Mouse (Mus musculus) limb, embryonic 12.5 days (tissue): ENCODE measurements around the gene Hoxa11. TPM values are rescaled to one million over a fixed set of nuclear protein-coding genes. Genes with fewer than 3 reads are reported as not detected.

ENCODE experiments used
- ATAC-seq: fragments of 200-750 bp; cut with Nextera tagmentation; 2 replicates; pipeline ENCODE4 v1.8.0; 2017; ENCODE audit warnings: low read depth, moderate TSS enrichment; ENCODE audit not compliant: insufficient number of reproducible peaks, insufficient read depth, low FRiP score, low TSS enrichment
- H3K27ac ChIP-seq: fragments of 300-500 bp; sonication (generic); 2 replicates; pipeline ENCODE4 v1.5.1; 2016; ENCODE audit warnings: mild to moderate bottlenecking, moderate library complexity
- H3K27me3 ChIP-seq: fragments of 300-500 bp; sonication (generic); 2 replicates; pipeline ENCODE4 v1.6.1; 2016; ENCODE audit warnings: mild to moderate bottlenecking, moderate library complexity
- H3K36me3 ChIP-seq: fragments of 300-500 bp; sonication (generic); 2 replicates; pipeline ENCODE4 v1.6.1; 2016; ENCODE audit warnings: mild to moderate bottlenecking, moderate library complexity
- H3K4me1 ChIP-seq: fragments of 300-500 bp; sonication (generic); replicated peaks from 2 replicates; pipeline ENCODE4 v1.6.1; 2016
- H3K4me2 ChIP-seq: fragments of 300-500 bp; sonication (generic); 2 replicates; pipeline ENCODE4 v1.6.1; 2016; ENCODE audit warnings: mild to moderate bottlenecking, moderate library complexity
- H3K4me3 ChIP-seq: fragments of 300-500 bp; sonication (generic); replicated peaks from 2 replicates; pipeline ENCODE4 v1.5.1; 2016; ENCODE audit warnings: mild to moderate bottlenecking
- H3K9ac ChIP-seq: fragments of 300-500 bp; sonication (generic); replicated peaks from 2 replicates; pipeline ENCODE4 v1.6.1; 2016; ENCODE audit warnings: mild to moderate bottlenecking, moderate library complexity
- H3K9me3 ChIP-seq: fragments of 300-500 bp; sonication (generic); 2 replicates; pipeline ENCODE4 v1.6.1; 2016; ENCODE audit warnings: mild to moderate bottlenecking, moderate library complexity
- WGBS: fragments of 180-500 bp; shearing (Covaris S2); methylation state at CpG from one replicate; pipeline ENCODE4 v1.1.7; 2016; 5-methylcytosine and 5-hydroxymethylcytosine counted together
- microRNA counts: library from miRNA; unstranded; fragments of <30 nt; microRNA quantifications from one replicate; lab custom pipeline; 2017
- microRNA-seq: library from miRNA; unstranded; fragments of <30 nt; microRNA quantifications from one replicate; pipeline ENCODE4, GENCODE M21; 2017
- polyA plus RNA-seq: library from polyadenylated mRNA; unstranded; fragments of >200 nt; fragmentation: Nextera tagmentation; extraction: Ambion mirVana; gene quantifications from 2 replicates; pipeline ENCODE4 v1.2.1, GENCODE M21; 2016

Hoxa11 gene
- polyA plus RNA-seq, 1 experiment from 2014 or later: 96.8 TPM

- H3K27me3 ChIP-seq: peaks cover 30% of the 10 kb centered on the region
- H3K4me2 ChIP-seq: peak overlapping the region; percentile 96
- peak overlapping the region; percentile 50 for H3K4me3 ChIP-seq
- H3K4me1 ChIP-seq: peaks cover 76% of the 10 kb centered on the region
- no peak for ATAC-seq
- no peak overlapping the region for H3K27ac ChIP-seq
- 17% methylated on average over 22 of the region's 22 CpGs for WGBS
- H3K9ac ChIP-seq: peak overlapping the region; percentile 80
- no peaks in the 10 kb centered on the region for H3K9me3 ChIP-seq
- peaks cover 48% of the 10 kb centered on the region for H3K36me3 ChIP-seq
Measured at GRCm38 (mm10) chr6:52202362-52203120, 43.1 kb downstream of the Hoxa11 start.

GRCm38 (mm10) chr6:52201269-52201668 is 44.3 kb downstream of the Hoxa11 start:
- no peaks in the 10 kb centered on the region for H3K9me3 ChIP-seq
- no peak overlapping the region for H3K4me3 ChIP-seq
- peaks cover 46% of the 10 kb centered on the region for H3K36me3 ChIP-seq
- H3K27me3 ChIP-seq: peaks cover 30% of the 10 kb centered on the region
- 38% methylated on average over 1 of the region's 1 CpGs for WGBS
- H3K4me1 ChIP-seq: peaks cover 66% of the 10 kb centered on the region
- H3K27ac ChIP-seq: peak overlapping the region; percentile 29; the same call in 1 of the 2 replicates
- no peak for ATAC-seq
- 0 out of 2 replicates have a peak overlapping the region, but pooled peaks have one; percentile 31 for H3K9ac ChIP-seq
- H3K4me2 ChIP-seq: no peak overlapping the region

- H3K4me3 ChIP-seq: 0 out of 2 replicates have a peak overlapping the region, but pooled peaks have one; percentile 12
- peaks cover 32% of the 10 kb centered on the region for H3K27me3 ChIP-seq
- H3K4me2 ChIP-seq: peak overlapping the region; percentile 32
- no peak overlapping the region for H3K9ac ChIP-seq
- no peak for ATAC-seq
- no peak overlapping the region for H3K27ac ChIP-seq
- 9% methylated on average over 10 of the region's 10 CpGs for WGBS
- H3K4me1 ChIP-seq: peaks cover 62% of the 10 kb centered on the region
- H3K9me3 ChIP-seq: no peaks in the 10 kb centered on the region
- H3K36me3 ChIP-seq: peaks cover 45% of the 10 kb centered on the region
Measured at GRCm38 (mm10) chr6:52200751-52201250, 44.8 kb downstream of the Hoxa11 start.

GRCm38 (mm10) chr6:52200073-52200750 is 45.4 kb downstream of the Hoxa11 start:
- Histone ChIP-seq H3K4me3 (peak overlapping the region; percentile 12), H3K27ac (0 out of 2 replicates have a peak overlapping the region, but pooled peaks have one; percentile 19), H3K27me3 (peaks cover 30% of the 10 kb centered on the region), H3K4me2 (peak overlapping the region; percentile 32), H3K36me3 (peaks cover 39% of the 10 kb centered on the region), H3K9me3 (no peaks in the 10 kb centered on the region), H3K4me1 (peaks cover 56% of the 10 kb centered on the region), H3K9ac (no peak overlapping the region)
- ATAC-seq: no peak
- WGBS: 9% methylated on average over 30 of the region's 30 CpGs

- H3K36me3 ChIP-seq: peaks cover 20% of the 10 kb centered on the region
- H3K4me2 ChIP-seq: no peak overlapping the region
- peaks cover 33% of the 10 kb centered on the region for H3K4me1 ChIP-seq
- H3K4me3 ChIP-seq: no peak overlapping the region
- H3K9me3 ChIP-seq: no peaks in the 10 kb centered on the region
- 15% methylated on average over 10 of the region's 10 CpGs for WGBS
- H3K27ac ChIP-seq: no peak overlapping the region
- no peak overlapping the region for H3K9ac ChIP-seq
- ATAC-seq: no peak
- H3K27me3 ChIP-seq: peaks cover 47% of the 10 kb centered on the region
Measured at GRCm38 (mm10) chr6:52197271-52197670, 48.3 kb downstream of the Hoxa11 start.

GRCm38 (mm10) chr6:52196811-52197210 is 48.8 kb downstream of the Hoxa11 start:
- WGBS: 41% methylated on average over 9 of the region's 9 CpGs
- H3K36me3 ChIP-seq: peaks cover 18% of the 10 kb centered on the region
- H3K9me3 ChIP-seq: no peaks in the 10 kb centered on the region
- no peak overlapping the region for H3K27ac ChIP-seq
- peaks cover 47% of the 10 kb centered on the region for H3K27me3 ChIP-seq
- no peak overlapping the region for H3K9ac ChIP-seq
- no peak overlapping the region for H3K4me2 ChIP-seq
- no peak overlapping the region for H3K4me3 ChIP-seq
- H3K4me1 ChIP-seq: peaks cover 34% of the 10 kb centered on the region
- no peak for ATAC-seq

- H3K4me2 ChIP-seq: no peak overlapping the region
- H3K4me1 ChIP-seq: peaks cover 33% of the 10 kb centered on the region
- peaks cover 7% of the 10 kb centered on the region for H3K36me3 ChIP-seq
- no peak overlapping the region for H3K4me3 ChIP-seq
- no peaks in the 10 kb centered on the region for H3K9me3 ChIP-seq
- ATAC-seq: no peak
- no peak overlapping the region for H3K9ac ChIP-seq
- H3K27me3 ChIP-seq: peaks cover 55% of the 10 kb centered on the region
- 27% methylated on average over 10 of the region's 10 CpGs for WGBS
- no peak overlapping the region for H3K27ac ChIP-seq
Measured at GRCm38 (mm10) chr6:52194690-52195089, 50.9 kb downstream of the Hoxa11 start.

MicroRNAs within 50 kb of the gene (microRNA counts, 519-probe panel; counts per million panel counts)
- microRNA mmu-miR-196b (lab: Ali Mortazavi, UCI): 8,534 counts per million, percentile 94 among the panel's probes with 10 or more counts

Small RNA genes within 50 kb of the gene (microRNA-seq; reads per million reads assigned to microRNA genes)
- 98,320 reads per million, percentile 100 among the genes with 10 or more reads in this experiment for gene Mir196b

Other genes starting within 250 kb of the Hoxa11 start
- gene Skap2, start 233.3 kb downstream of the Hoxa11 start, polyA plus RNA-seq: 14.4 and 14.6 TPM in 2 replicates
- 0.58 and 0.70 TPM in 2 replicates for gene Hoxa1, start 87.5 kb downstream of the Hoxa11 start, polyA plus RNA-seq
- 1.8 and 2.0 TPM in 2 replicates for gene Hoxa2, start 81.0 kb downstream of the Hoxa11 start, polyA plus RNA-seq
- 0.91 and 0.98 TPM in 2 replicates for gene 5730596B20Rik, start 68.3 kb downstream of the Hoxa11 start, polyA plus RNA-seq
- gene Hoxa4, start 54.1 kb downstream of the Hoxa11 start, polyA plus RNA-seq: 0.35 and 0.90 TPM in 2 replicates
- 8.2 and 9.2 TPM in 2 replicates for gene Hoxa5, start 41.2 kb downstream of the Hoxa11 start, polyA plus RNA-seq
- gene Hoxa6, start 37.1 kb downstream of the Hoxa11 start, polyA plus RNA-seq: 3.1 and 4.1 TPM in 2 replicates
- gene Hoxa3, start 32.5 kb downstream of the Hoxa11 start, polyA plus RNA-seq: 7.7 and 7.9 TPM in 2 replicates
- 2.1 TPM in 1 of 2 replicates, not detected in the other for gene Gm28308, start 32.5 kb downstream of the Hoxa11 start, polyA plus RNA-seq
- 11.7 and 13.8 TPM in 2 replicates for gene Hoxa7, start 24.0 kb downstream of the Hoxa11 start, polyA plus RNA-seq
- gene Hoxa9, start 14.7 kb downstream of the Hoxa11 start, polyA plus RNA-seq: 74.7 and 77.4 TPM in 2 replicates
- 272 and 294 TPM in 2 replicates for gene Hoxa10, start 5.0 kb downstream of the Hoxa11 start, polyA plus RNA-seq
- 33.1 and 34.1 TPM in 2 replicates for gene Hoxa13, start 15.1 kb upstream of the Hoxa11 start, polyA plus RNA-seq
- gene Evx1, start 67.7 kb upstream of the Hoxa11 start, polyA plus RNA-seq: 4.8 and 5.2 TPM in 2 replicates